Mouse (Mus musculus): ENCODE results near the gene Rdh13.
A peak's percentile ranks its signal among the peaks of the same experiment; 100 is the strongest.

The Rdh13 gene

DNA sequence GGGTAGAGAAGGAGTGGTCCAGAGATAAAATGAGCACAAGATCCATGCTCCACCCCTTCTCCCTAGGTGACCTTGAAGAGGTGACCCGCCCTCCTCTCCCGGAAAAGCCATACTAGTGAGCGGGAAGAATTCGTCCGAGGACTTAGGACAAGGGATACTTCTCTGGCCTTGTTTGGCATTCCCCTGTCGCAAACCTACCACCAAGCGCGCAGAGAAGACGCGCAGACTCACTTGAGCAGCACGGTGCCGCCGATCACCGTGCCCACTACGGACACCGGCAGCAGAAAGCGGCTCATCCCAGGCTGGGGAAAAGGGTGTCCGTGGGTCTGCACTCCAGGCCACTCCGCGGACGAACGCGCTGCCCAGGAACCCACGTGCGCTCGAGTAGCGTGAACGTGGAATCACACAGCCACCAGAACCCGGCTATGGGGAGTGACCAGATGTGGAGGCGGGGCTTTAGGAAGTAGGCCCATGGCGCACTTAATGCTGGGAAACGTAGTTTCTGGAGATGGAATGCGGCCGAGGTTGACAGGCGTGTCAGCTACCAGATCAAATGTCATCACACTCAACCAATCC, at the start of gene Rdh13:
Rdh13 (minus strand) TSS at position 434 of the 576 bp plus-strand sequence.
- peak; percentile 61 to 74 for DNase-seq

DNA sequence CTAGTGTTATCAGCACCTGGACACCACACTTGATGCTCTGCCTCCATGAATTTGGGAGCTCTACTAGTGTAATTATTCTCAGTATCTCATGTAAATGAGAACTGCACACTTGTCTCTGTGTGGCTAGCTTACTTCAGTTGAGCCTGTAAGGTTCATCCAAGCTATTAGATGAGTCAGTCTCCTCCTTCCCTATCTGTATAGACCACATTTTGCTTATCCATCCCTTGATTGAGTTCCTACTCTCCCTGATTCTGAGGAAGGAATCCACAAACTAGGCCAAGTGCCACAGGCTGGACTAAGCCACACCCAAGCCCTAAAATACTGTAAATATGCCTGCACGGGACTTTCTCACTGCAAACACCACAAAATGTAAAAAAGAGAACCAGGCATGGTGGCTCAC, 48.5 kb upstream of the Rdh13 start:
- no peak for DNase-seq

DNA sequence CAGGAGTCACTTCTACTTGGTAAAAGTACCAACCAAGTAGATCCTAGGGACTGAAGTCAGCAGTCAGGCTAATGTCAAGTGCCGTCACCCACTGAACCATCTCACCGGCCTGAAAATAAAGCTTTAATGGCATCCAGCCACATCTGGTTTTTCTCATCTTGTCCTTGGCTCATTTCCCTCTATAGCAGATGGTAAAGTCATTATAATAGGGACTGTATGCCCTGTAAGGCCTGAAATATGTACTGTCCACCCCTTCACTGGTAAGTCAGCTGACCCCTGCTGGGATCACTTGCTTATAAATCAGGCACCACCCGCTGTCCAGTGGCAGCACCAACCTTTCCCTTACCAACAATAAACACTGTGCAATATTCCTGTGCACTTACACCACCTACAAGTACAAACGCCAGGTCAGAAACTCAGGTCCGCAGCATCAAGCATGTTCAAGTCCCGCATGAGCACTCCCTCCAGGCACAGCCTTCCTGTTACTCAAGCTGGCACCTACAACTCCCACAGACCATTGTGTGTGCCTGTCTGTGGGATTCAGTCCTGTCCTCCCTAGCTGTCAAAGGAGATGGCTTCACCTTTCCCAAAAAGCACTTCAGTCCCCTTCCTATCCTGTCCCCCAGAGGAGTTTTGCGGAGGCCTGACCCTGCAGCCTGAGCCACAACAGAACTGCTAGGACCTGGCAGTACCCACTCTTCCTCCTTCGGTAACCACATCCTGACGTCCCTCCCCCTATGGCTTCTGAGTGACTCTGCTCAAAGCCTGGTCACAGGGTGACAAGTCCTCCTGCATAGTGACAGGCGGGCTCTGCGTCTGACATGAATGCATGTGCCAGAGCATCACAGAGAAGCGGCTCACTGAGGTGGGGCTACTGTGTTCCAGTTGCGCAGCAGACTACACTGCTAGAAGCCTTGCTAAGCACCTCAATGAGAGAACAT, 47.1 kb upstream of the Rdh13 start:
- no peak for DNase-seq

DNA sequence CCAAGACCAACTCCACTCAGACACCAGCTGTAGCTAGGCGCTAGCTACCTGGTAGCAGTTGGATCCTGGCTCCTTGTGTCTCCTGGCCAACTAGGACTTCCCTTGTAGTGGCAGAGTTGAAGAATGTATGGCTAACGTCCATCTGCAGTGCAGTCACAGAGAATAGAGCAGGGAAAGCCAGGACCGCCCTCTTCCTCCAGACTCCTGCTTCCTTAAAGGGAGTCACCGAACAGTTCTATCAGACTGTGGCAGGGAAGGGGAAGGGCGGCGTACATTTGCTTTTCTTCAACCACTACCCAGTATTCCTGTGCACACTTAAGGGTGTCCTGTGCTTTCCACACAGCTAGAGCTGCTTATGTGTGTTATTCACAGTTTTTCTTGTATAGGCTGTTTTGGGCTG, 45.9 kb upstream of the Rdh13 start:
- DNase-seq, result no peak

- DNase-seq, result no peak
Measured at GRCm38 (mm10) chr7:4482281-4482680, 36.8 kb upstream of the Rdh13 start.

- DNase-seq, result no peak
Measured at GRCm38 (mm10) chr7:4479674-4480073, 34.2 kb upstream of the Rdh13 start.

GRCm38 (mm10) chr7:4478796-4479291, 33.4 kb upstream of the Rdh13 start:
- no peak for DNase-seq

DNA sequence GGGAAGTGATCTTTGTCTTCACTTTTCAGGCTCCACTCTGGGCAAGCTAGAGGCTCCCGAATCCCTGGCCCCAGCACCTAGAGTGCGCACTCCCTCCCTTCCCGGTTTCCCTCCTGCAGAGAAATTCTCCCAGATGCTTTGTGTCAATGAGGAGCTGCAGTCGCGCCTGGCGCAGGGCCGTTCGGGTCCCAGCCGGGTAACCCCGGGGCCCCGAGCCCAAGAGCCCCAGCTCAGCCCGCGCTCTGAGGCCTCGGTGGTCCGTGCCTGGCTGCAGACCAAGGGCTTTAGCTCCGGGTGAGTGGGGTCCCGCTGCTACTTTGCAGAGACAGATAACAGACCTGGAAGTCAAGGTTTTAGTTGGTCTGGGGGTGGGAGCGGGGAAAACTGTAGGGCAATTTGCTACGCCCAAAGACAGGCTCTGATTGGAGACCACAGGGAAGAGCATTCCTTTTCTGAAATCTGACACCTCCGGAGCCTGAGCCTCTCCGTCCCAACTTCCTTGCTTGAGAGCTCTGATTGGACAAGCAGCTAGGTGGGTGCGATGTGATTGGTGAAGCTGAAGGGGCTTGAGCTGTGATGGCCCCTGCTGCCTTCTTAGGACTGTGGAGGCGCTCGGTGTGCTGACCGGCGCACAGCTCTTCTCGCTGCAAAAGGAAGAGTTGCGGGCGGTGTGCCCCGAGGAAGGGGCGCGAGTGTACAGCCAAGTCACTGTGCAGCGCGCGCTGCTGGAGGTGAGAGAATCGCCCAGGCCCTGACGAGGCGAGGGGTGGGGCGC, 32.8 kb upstream of the Rdh13 start:
- no peak for DNase-seq

GRCm38 (mm10) chr7:4473940-4474339, 28.5 kb upstream of the Rdh13 start:
- no peak for DNase-seq

GRCm38 (mm10) chr7:4471179-4471555, 25.7 kb upstream of the Rdh13 start:
- DNase-seq, result peak in 1 of 2 experiments; percentile 48

DNA sequence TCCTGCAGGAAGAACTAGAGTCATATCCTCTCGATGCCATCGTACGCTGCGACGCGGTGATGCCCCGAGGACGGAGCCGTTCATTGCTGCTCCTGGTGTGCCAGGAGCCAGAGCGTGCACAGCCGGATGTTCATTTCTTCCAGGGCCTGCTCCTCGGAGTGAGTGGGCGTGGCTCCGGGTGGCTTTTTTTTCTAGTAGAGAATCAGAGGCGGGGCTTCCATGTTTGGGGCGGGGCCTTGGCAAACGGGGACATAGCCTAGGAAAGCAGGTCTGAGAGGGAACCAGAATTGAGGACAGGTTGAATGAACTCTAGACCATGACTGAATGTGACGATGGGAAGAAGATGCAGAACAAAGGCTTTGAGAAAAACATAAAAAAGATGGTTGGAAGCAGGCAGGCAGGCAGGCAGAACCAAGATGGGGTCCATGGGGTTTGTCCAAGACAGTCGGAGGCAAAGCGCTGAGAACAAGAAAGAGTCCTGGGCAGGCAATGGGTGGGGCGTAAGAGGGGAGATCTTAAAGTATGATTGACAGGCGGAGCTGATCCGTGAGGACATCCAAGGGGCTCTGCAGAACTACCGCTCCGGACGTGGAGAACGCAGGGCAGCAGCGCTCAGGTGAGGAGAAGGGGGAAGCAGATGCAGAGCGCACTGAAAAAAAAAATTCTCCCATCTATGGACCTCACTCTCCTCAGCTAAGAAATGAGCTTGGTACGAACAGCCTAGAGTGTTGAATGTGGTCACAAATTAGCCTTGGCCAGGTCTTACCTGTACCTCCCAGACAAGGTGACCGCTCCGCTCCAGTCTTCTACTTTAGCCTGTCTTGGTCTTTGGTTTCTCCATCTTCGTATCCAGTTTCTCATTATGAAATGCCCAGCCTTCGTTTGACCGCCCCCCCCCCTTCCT, 25.1 kb upstream of the Rdh13 start:
- peak in 1 of 2 experiments; percentile 25 for DNase-seq

DNA sequence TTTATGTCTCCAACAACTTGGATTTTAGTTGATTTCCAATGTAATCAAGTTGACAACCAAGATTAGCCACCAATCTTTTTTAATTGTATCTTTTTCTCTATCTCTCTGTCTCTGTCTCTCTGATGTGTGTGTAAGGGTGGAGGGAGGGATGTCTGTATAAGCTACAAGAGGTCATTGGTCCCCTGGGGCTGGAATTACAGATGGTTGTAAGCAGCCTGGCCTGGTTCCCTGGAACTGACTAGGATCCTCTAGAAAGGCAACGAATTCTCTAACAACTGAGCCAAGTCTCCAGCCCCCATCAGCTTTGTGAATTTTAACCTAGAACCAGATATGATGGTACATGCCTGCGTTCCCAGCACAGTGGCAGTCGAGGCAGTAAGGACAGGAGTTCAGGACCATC, 22.4 kb upstream of the Rdh13 start:
- no peak for DNase-seq

DNA sequence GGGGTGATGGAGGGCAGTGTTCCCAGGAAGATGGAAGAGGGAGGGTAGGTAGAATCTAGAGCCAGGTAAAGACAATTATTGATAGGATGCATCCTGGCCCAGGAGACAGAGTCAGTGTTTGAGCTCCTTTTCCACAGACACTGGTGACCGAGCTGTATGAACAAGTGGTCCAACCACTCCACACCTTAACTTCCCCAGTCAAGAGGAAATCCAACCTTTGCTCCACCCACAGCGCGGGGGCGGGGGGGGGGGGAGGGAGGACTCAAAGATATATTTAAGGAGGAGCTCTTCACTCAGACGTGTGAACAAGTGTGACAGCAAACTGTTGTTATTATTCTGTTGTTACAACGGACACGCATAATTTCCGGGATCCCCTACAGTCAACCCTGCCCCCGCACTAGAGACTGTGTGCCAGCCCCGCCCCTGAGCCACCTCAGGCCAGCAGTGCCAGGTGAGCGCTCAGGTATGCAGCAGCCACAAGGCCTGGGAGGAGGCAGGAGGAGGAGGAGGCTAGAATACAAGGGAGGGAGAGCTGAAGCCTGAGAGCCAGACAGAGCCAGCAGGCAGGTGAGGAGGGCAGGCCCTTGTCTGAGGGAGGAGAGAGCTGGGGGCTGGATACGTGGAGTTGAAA, 18.9 kb upstream of the Rdh13 start:
- DNase-seq, result no peak

- DNase-seq, result no peak
Measured at GRCm38 (mm10) chr7:4460576-4461434, 15.4 kb upstream of the Rdh13 start, which contains the start of gene Eps8l1. TSS of gene Eps8l1 (plus strand) at chr7:4460674.

DNA sequence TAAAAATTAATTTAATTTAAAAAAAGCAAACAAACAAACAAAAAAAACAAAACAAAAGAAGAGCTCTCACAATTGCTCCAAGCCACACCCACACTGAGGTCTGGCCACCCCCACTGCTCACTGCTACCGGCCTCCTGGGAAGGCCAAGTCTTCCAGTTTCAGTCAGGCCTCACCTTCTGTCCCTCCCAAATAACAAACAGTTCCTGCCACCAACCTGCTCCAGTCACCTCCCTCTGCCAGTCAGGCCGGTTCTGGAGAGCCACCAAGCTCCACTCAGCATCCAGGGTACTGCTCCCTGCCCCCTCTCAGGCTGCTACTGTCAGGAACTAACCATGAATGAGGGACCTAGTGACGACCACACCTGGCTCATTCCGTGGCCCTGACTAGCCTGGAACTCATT, 7.2 kb upstream of the Rdh13 start:
- no peak for DNase-seq

DNA sequence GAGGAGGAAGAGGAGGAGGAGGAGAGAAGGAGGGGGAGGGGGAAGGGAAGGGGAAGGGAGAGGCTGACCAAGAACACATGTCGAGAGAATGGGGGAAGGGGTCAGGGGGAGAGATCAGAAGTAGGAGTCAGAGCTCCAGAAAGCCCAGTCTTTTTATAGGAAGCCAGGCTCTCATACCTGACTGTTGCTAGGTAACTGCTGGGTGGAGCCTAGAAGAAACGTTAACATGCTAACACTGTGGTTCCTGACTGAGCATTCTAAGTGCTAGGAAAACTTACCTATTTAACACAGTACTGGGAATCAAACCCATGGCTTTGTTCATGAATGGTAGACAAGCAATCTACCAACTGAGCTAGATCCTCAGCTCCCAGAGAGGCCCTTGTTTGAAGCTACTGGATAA, 3.8 kb upstream of the Rdh13 start:
- DNase-seq, result no peak

GRCm38 (mm10) chr7:4448439-4448838, 3.0 kb upstream of the Rdh13 start:
- no peak for DNase-seq

DNA sequence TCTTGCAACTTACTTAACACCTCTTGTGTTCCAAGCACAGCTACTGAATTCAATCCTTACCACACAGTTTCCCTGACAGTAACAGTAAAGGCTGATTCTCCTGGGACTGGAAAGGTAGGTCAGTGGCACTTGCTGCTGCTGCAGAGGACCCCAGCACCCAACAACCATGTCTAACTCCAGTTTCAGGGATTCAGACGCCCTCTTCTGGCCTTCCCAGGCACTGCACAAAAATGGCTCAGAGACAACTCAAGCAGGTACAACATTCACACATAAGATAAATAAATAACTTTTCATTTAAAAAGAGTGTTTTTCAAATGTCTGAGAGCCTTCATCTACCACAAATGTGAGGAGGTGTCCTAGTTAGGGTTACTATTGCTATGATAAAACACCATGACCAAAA, 1.7 kb upstream of the Rdh13 start:
- DNase-seq, result no peak

DNA sequence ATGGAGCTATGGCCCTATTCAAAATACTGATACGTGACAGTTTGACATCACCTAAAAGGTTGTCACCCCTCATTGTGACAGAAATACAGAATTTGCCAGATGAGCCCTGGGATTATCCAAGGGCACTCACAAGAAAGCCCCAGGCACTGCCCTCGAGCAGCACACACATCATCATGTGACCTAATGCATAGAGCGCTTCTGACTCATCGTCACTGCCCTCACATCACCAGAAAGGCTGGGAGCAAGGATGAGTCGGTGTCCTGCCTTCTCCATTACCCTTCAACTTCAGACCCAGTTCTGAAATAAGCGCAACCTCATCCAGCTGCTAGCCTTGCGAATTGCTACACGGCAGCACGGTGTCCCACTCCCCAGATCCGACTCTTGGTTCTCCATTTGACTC, 4.9 kb downstream of the Rdh13 start:
- DNase-seq, result no peak

GRCm38 (mm10) chr7:4437721-4438120, 7.7 kb downstream of the Rdh13 start:
- DNase-seq, result no peak

GRCm38 (mm10) chr7:4432026-4432425, 13.4 kb downstream of the Rdh13 start:
- DNase-seq, result no peak

All from spleen, adult 18-20 months (tissue).